Mouse (Mus musculus) hindbrain, embryonic 11.5 days (tissue): ENCODE results near the gene Snrpd3. TPM values are rescaled to one million over a fixed set of nuclear protein-coding genes. Genes with fewer than 3 reads are reported as not detected.
"Not testable (repeated sequence)": the region's sequence is repeated elsewhere in the genome, so short reads cannot be mapped to it uniquely, and the experiment has no call there.

Experiments used
- ATAC-seq: fragments of 200-750 bp; cut with Nextera tagmentation; 2 replicates; pipeline ENCODE4 v1.8.0; 2017; ENCODE audit warnings: mild to moderate bottlenecking, moderate TSS enrichment, moderate library complexity; ENCODE audit not compliant: low FRiP score
- DNase-seq: peaks from one replicate; pipeline ENCODE4 v3.0.0-alpha.2; 2015; ENCODE audit warnings: low spot score
- H3K27ac ChIP-seq: fragments of 300-500 bp; sonication (generic); 2 replicates; pipeline ENCODE4 v1.5.1; 2014; ENCODE audit warnings: mild to moderate bottlenecking, low read depth, low read length
- H3K27me3 ChIP-seq: fragments of 300-500 bp; sonication (generic); 2 replicates; pipeline ENCODE4 v1.6.1; 2014; ENCODE audit warnings: mild to moderate bottlenecking, low read length, moderate library complexity, mixed read lengths; ENCODE audit not compliant: control insufficient read depth, insufficient read depth
- H3K36me3 ChIP-seq: fragments of 300-500 bp; sonication (generic); 2 replicates; pipeline ENCODE4 v1.6.1; 2014; ENCODE audit warnings: mild to moderate bottlenecking, low read length, moderate library complexity, mixed read lengths; ENCODE audit not compliant: control insufficient read depth, insufficient read depth
- H3K4me1 ChIP-seq: fragments of 300-500 bp; sonication (generic); replicated peaks from 2 replicates; pipeline ENCODE4 v1.6.1; 2014; ENCODE audit warnings: low read length, mixed read lengths; ENCODE audit not compliant: control insufficient read depth, insufficient read depth
- H3K4me2 ChIP-seq: fragments of 300-500 bp; sonication (generic); replicated peaks from 2 replicates; pipeline ENCODE4 v1.6.1; 2014; ENCODE audit warnings: mild to moderate bottlenecking, low read depth, low read length
- H3K4me3 ChIP-seq: fragments of 300-500 bp; sonication (generic); 2 replicates; pipeline ENCODE4 v1.5.1; 2014; ENCODE audit warnings: low read depth, low read length
- H3K9ac ChIP-seq: fragments of 300-500 bp; sonication (generic); 2 replicates; pipeline ENCODE4 v1.6.1; 2014; ENCODE audit warnings: low read depth, low read length
- H3K9me3 ChIP-seq: fragments of 300-500 bp; sonication (generic); 2 replicates; pipeline ENCODE4 v1.6.1; 2016; ENCODE audit warnings: low read length; ENCODE audit not compliant: control insufficient read depth
- WGBS: fragments of 180-500 bp; shearing (Covaris S2); extraction: QIAGEN DNeasy Blood & Tissue Kit; methylation state at CpG from one replicate; pipeline ENCODE4 v1.1.7; 2014; 5-methylcytosine and 5-hydroxymethylcytosine counted together
- polyA plus RNA-seq: library from polyadenylated mRNA; unstranded; fragments of >200 nt; fragmentation: Nextera tagmentation; extraction: Ambion mirVana; gene quantifications from 2 replicates; pipeline ENCODE4 v1.2.1, GENCODE M21; 2014

The Snrpd3 gene
- polyA plus RNA-seq, 1 experiment from 2014 or later: 180 TPM

DNA sequence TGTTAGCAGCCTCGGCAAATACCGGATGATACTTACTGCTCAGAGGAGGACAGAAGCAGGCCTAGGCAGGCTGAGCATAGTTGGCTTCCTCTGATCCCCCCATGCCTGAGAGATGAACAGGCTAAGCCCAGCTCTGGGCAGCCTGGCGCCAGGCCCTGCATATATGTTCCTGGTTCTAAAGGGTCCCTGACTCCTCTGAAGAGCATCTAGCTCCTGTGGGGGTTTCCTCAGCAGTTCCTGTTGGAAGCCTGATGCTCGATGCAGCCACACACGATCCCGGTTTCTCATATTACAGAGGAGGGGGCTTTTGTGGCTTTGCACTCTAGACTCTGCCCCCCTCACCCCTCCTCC, 43.2 kb downstream of the Snrpd3 start:
- DNase-seq: no peak
- Histone ChIP-seq H3K9me3 (no peaks in the 10 kb centered on the region), H3K36me3 (no peaks in the 10 kb centered on the region), H3K4me1 (0 out of 2 replicates have a peak, but pooled peaks cover 2% of the 10 kb centered on the region), H3K9ac (peak overlapping the region; percentile 84), H3K27ac (no peak overlapping the region), H3K27me3 (peaks cover 10% of the 10 kb centered on the region), H3K4me2 (peak overlapping the region; percentile 99), H3K4me3 (peak overlapping the region; percentile 68; the same call in 1 of the 2 replicates)
- ATAC-seq: peak; percentile 46; the same call in 1 of the 2 replicates
- 14% methylated on average over 6 of the region's 6 CpGs for WGBS

DNA sequence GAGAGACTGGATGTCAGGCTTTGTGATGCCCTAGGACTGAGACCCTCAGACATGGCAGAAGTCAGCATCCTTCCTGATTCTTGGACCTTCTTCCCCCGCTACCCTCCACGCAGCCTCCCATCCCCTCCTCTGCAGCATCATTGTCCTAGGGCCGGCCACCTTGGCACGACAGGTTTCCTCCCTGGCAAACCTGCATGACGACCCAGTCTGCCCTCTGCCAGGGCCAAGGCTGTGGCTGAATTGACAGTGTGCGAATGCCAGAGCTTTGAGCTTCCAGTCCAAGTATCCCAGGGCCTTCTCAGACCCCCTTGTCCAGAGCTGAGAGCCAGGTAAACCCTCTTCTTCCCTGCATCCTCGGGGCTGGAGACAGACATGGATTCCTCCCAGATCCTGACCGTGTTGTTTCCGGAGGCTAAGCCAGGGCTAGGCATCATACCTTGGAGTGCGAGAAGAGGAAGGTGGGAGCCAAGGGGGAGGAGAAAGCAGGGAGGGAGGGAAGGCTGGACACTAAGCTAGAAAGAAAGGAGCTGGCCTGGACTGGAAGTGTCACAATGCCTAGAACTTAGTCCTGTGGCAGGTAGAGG, 43.8 kb downstream of the Snrpd3 start, which contains the start of gene Ggt1:
Gene Ggt1 (plus strand): TSS at position 534 of the 584 bp plus-strand sequence.
- H3K9ac ChIP-seq: peak within 1 kb of the TSS; percentile 84
- no peak for DNase-seq
- ATAC-seq: no peak
- peak within 1 kb of the TSS; percentile 68; the same call in 1 of the 2 replicates for H3K4me3 ChIP-seq
- no peaks in the 10 kb centered on the region for H3K9me3 ChIP-seq
- no peaks in the 10 kb centered on the region for H3K36me3 ChIP-seq
- peaks cover 10% of the 10 kb centered on the region for H3K27me3 ChIP-seq
- H3K27ac ChIP-seq: no peak within 1 kb of the TSS
- H3K4me1 ChIP-seq: 0 out of 2 replicates have a peak, but pooled peaks cover 2% of the 10 kb centered on the region
- peak within 1 kb of the TSS; percentile 99 for H3K4me2 ChIP-seq
- 53% methylated on average over 10 of the region's 10 CpGs for WGBS

DNA sequence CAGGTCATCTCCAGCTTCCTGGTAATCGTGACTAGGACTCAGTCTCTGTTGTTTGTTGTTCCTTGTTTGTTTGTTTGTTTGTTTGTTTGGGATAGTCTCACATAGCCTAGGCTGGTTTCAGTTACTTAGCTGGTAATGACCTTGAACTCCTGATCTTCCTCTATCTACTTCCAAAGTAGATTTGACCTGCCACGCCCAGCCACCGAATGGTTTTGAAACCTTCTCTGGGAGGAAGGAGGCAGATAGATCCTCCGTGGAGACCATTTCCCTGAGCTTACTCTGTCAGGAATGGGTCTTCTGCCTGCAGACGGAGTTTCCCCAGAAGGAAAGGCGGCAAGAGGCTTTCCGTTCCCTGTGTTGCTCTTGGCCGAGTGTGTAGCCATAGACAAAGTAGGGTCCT, 45.2 kb downstream of the Snrpd3 start:
- Histone ChIP-seq H3K9me3 (no peaks in the 10 kb centered on the region), H3K36me3 (no peaks in the 10 kb centered on the region), H3K9ac (no peak overlapping the region), H3K4me3 (no peak overlapping the region), H3K27ac (no peak overlapping the region), H3K4me1 (0 out of 2 replicates have a peak, but pooled peaks cover 2% of the 10 kb centered on the region), H3K27me3 (peaks cover 10% of the 10 kb centered on the region), H3K4me2 (no peak overlapping the region)
- DNase-seq (no peak), ATAC-seq (no peak)
- WGBS: 87% methylated on average over 8 of the region's 8 CpGs

DNA sequence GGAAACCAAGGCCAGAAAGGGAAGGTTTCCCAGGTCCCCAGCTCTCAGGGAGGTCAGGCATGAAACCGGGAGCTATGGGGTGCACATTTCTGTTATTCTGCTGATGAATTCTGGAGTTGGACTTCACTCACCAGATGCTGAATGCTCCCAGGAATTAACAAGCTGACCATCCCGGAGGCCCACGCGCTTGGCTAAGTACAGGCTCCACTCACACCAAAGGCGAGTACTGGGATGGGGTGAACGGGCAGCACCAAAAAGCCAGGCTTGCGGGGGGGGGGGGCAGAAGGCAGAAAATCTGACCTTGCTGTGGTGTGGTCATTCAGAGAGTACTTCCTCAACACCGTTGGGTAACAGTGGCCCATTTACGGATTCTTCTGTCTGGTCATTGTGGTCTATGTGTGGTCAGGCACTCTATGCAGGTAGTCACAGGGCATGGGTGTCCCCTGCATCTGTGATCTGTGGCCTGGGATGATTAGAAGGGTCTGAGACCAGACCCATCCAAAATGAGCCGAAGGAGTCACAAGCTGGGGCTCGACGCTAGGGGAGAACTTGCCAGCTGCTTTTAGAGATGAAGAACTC, 47.4 kb downstream of the Snrpd3 start:
- DNase-seq (no peak), ATAC-seq (no peak)
- Histone ChIP-seq H3K4me3 (no peak overlapping the region), H3K36me3 (no peaks in the 10 kb centered on the region), H3K27me3 (peaks cover 4% of the 10 kb centered on the region), H3K4me2 (no peak overlapping the region), H3K9me3 (no peaks in the 10 kb centered on the region), H3K27ac (no peak overlapping the region), H3K9ac (no peak overlapping the region), H3K4me1 (0 out of 2 replicates have a peak, but pooled peaks cover 2% of the 10 kb centered on the region)
- WGBS: 85% methylated on average over 12 of the region's 12 CpGs

DNA sequence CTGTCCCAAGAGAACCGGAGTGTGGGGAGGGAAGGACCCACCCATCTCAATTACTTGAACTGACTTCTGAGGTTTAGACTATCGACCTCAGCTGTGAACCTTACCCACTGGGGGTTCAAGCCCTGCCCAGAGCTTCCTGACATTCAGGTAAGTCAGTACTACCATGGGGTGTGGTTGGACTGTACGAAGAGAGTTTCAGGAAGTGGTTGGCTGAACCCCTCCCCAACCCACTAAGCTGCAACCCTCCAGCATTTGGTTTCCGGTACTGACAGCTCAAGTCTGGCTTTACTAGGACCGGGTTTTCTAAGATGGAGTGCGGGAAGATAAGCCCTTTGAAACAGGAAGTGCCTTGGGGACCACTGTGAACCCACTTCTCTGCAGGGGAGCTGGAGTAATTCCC, 48.1 kb downstream of the Snrpd3 start:
- Histone ChIP-seq H3K27me3 (peaks cover under 1% of the 10 kb centered on the region), H3K4me3 (no peak overlapping the region), H3K36me3 (no peaks in the 10 kb centered on the region), H3K9ac (no peak overlapping the region), H3K4me1 (no peaks in the 10 kb centered on the region), H3K4me2 (no peak overlapping the region), H3K9me3 (no peaks in the 10 kb centered on the region), H3K27ac (no peak overlapping the region)
- DNase-seq: no peak
- ATAC-seq: no peak
- 78% methylated on average over 6 of the region's 6 CpGs for WGBS

DNA sequence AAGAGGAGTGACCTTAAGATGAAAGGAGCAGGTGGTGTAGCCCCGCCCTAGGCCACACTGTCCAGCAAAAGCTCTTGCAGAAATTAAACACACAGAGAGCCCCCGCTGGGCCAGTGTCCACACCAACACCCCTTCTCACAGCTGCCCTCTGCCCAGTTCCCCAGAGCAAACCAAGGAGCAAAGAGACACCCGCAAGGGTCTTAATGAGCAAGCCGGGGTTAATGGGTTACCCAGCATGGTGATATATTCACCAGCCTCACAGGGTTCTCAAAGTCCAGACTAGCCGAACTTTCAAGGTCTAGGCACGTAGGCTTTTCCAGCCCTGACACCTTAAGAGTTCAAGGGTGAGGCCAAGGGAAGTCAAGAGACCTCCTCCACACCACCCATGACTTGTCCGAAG, 48.6 kb downstream of the Snrpd3 start:
- ATAC-seq: no peak
- H3K4me3 ChIP-seq: no peak overlapping the region
- H3K9ac ChIP-seq: no peak overlapping the region
- WGBS: 74% methylated on average over 7 of the region's 7 CpGs
- H3K27me3 ChIP-seq: no peaks in the 10 kb centered on the region; the same call in 1 of the 2 replicates
- H3K27ac ChIP-seq: no peak overlapping the region
- no peak overlapping the region for H3K4me2 ChIP-seq
- no peaks in the 10 kb centered on the region for H3K4me1 ChIP-seq
- no peaks in the 10 kb centered on the region for H3K36me3 ChIP-seq
- H3K9me3 ChIP-seq: no peaks in the 10 kb centered on the region
- no peak for DNase-seq

DNA sequence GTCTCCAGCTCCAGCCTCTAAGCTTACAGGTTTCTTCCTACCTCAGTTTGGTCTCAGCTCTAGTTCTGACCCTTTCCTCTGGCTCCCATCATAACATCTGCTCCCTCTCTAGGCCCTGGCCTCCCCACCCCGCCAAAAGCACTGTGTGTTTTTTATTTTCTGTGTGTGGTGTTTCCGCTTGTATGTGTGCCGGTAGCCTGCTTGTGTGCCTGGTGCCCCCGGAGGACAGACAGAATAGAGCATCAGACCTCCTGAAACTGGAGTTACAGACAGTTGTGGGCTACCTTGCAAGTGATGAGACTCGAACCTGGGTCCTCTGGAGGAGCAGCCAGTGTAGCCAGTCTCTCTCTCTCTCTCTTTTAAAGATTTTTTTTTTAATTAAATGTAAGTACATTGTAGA, 49.0 kb downstream of the Snrpd3 start:
- Histone ChIP-seq H3K27me3 (no peaks in the 10 kb centered on the region; the same call in 1 of the 2 replicates), H3K27ac (no peak overlapping the region), H3K4me3 (no peak overlapping the region), H3K4me2 (no peak overlapping the region), H3K4me1 (no peaks in the 10 kb centered on the region), H3K9ac (no peak overlapping the region), H3K36me3 (no peaks in the 10 kb centered on the region), H3K9me3 (no peaks in the 10 kb centered on the region)
- ATAC-seq (no peak), DNase-seq (no peak)
- 83% methylated on average over 5 of the region's 5 CpGs for WGBS

DNA sequence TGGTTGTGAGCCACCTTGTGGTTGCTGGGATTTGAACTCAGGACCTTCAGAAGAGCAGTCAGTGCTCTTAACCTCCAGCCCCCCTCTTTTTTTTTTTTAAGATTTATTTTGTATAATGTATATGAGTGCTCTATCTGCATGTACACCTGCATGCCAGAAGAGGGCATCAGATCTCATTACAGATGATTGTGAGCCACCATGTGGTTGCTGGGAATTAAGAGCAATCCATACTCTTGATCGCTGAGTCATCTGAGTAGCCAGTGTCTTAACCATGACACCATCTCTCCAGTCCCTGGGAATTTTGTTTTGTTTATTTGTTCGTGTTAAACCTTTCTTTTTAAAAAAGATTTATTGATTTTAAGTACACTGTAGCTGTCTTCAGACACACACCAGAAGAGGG, 49.4 kb downstream of the Snrpd3 start:
- H3K4me3 ChIP-seq, DNase-seq, H3K9me3 ChIP-seq, H3K4me2 ChIP-seq, H3K27me3 ChIP-seq, H3K27ac ChIP-seq, H3K4me1 ChIP-seq, H3K36me3 ChIP-seq, H3K9ac ChIP-seq, ATAC-seq: not testable (repeated sequence)
- 86% methylated on average over 2 of the region's 2 CpGs for WGBS

DNA sequence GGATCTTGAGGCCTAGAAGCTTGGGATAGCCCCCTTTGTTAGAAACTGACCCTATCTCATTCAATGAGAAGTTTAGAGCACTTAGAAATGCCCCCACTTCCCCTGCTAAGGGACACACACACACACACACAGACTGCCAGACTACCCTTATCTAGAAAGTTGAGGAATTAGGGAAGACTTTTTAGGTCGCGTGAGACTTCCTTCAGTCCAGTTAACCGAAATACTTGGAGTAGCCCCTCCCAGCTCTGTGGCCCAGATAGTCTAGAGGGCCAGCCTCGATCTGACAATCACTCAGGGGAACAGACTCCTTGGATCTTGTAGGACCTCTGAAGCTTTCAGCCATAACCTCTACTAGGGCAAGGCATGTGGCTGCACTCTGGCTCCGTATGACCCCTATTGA, 50.7 kb downstream of the Snrpd3 start:
- 49% methylated on average over 5 of the region's 5 CpGs for WGBS
- no peak overlapping the region for H3K4me3 ChIP-seq
- H3K27ac ChIP-seq: no peak overlapping the region
- no peak overlapping the region for H3K9ac ChIP-seq
- no peaks in the 10 kb centered on the region; the same call in 1 of the 2 replicates for H3K27me3 ChIP-seq
- H3K4me2 ChIP-seq: no peak overlapping the region
- ATAC-seq (no peak), DNase-seq (no peak)
- H3K36me3 ChIP-seq: no peaks in the 10 kb centered on the region
- H3K4me1 ChIP-seq: no peaks in the 10 kb centered on the region
- H3K9me3 ChIP-seq: no peaks in the 10 kb centered on the region
